Mouse (Mus musculus) liver, postnatal 0 days (tissue): ENCODE data around the gene Arpp21.

ENCODE experiments used
- CTCF ChIP-seq: sonication (generic); IDR thresholded peaks from 2 replicates; pipeline ENCODE4 v1.5.1; 2016; ENCODE audit warnings: antibody characterized with exemption, low read depth
- EP300 ChIP-seq: IDR thresholded peaks from 2 replicates; pipeline ENCODE4 v1.6.1; 2016; ENCODE audit warnings: antibody characterized with exemption, low read depth, mild to moderate bottlenecking

DNA sequence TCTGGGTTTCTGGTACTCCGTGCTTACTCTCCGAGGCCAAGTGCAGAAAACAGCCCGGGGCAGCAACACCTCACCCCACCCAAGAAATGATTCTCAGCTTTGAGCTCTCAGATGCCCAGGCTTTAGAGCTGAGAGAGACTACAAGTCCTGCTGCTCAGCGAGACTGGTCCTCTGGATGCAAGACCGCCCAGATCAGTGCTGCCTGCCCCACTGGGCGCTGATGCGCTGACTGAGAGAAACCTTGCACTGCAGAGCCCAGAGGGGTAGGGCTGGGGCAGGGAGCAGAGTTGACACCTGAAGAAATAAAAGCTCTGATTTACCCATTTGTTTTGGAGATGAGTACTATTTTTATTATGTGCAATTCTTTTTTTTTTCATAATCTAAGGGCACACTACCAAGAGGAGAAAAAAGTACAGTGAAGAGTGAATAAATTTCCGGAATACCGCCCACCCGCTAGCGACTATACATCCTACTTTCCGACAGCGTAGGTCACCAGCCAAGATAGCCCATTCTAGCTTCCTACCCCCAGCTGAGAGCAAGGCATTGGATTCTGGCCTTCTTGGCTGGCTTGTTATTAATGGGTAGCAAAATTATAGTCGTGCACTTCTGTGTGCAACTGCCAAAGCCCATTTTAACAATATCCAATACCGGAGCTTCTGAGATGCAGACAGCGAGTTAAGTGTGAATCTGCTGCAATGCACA lies at the start of gene Arpp21:
- TF ChIP-seq CTCF (no peak), EP300 (no peak)
